Mouse (Mus musculus) erythroblast, adult 5-6 weeks (primary cell): Measurements from ENCODE around the gene Gas2l1. TPM values are rescaled to one million over a fixed set of nuclear protein-coding genes. Genes with fewer than 3 reads are reported as not detected.

Source experiments
- ATAC-seq: replicated peaks from 2 replicates; pipeline ENCODE4 v1.8.0; 2016; ENCODE audit warnings: moderate number of reproducible peaks, mild to moderate bottlenecking, moderate TSS enrichment, inconsistent platforms; ENCODE audit not compliant: poor library complexity, low FRiP score, severe bottlenecking
- total RNA-seq, 2 experiments: library from RNA; stranded (forward) in 1 of 2; stranded (reverse) in 1 of 2; fragments of 150-400 nt in 1 of 2; fragments of 200-764, 138-1000 nt in 1 of 2; gene quantifications; 2 replicates each; pipeline versions ENCODE4 v1.2.3 to v1.2.4; 2015 to 2017; ENCODE audit warnings: low replicate concordance in 2 of 2

Gas2l1 gene
- total RNA-seq, 2 experiments from 2014 or later: 0.34 to 0.58 TPM

GRCm38 (mm10) chr11:5008867-5009266, 56.3 kb downstream of the Gas2l1 start:
- ATAC-seq: no peak

GRCm38 (mm10) chr11:5007186-5007585, 57.9 kb downstream of the Gas2l1 start:
- no peak for ATAC-seq

GRCm38 (mm10) chr11:5005528-5005927, 59.6 kb downstream of the Gas2l1 start:
- no peak for ATAC-seq

Other genes with a start within 250 kb of the Gas2l1 start
- gene Nf2, start 215.8 kb downstream of the Gas2l1 start, total RNA-seq (2015; ENCODE audit: low replicate concordance): 2.1 and 6.7 TPM in 2 replicates
- 16.4 and 20.6 TPM in 2 replicates for gene Nf2, start 215.8 kb downstream of the Gas2l1 start, total RNA-seq (2017; ENCODE audit: low replicate concordance)
- gene Nipsnap1, start 191.4 kb downstream of the Gas2l1 start, total RNA-seq (2015; ENCODE audit: low replicate concordance): 0.42 and 4.0 TPM in 2 replicates
- 1.0 and 2.4 TPM in 2 replicates for gene Nipsnap1, start 191.4 kb downstream of the Gas2l1 start, total RNA-seq (2017; ENCODE audit: low replicate concordance)
- gene Thoc5, start 170.0 kb downstream of the Gas2l1 start, total RNA-seq (2015; ENCODE audit: low replicate concordance): 2.5 and 2.7 TPM in 2 replicates
- 11.3 and 17.1 TPM in 2 replicates for gene Thoc5, start 170.0 kb downstream of the Gas2l1 start, total RNA-seq (2017; ENCODE audit: low replicate concordance)
- 0.77 and 3.1 TPM in 2 replicates for gene Nefh, start 117.3 kb downstream of the Gas2l1 start, total RNA-seq (2015; ENCODE audit: low replicate concordance)
- 0.70 and 1.8 TPM in 2 replicates for gene Nefh, start 117.3 kb downstream of the Gas2l1 start, total RNA-seq (2017; ENCODE audit: low replicate concordance)
- gene Ap1b1, start 78.5 kb downstream of the Gas2l1 start, total RNA-seq (2015; ENCODE audit: low replicate concordance): 20.4 and 23.0 TPM in 2 replicates
- gene Ap1b1, start 78.5 kb downstream of the Gas2l1 start, total RNA-seq (2017; ENCODE audit: low replicate concordance): 53.6 and 106 TPM in 2 replicates
- gene Rasl10a, start 7.2 kb downstream of the Gas2l1 start, total RNA-seq (2015; ENCODE audit: low replicate concordance): not detected in 2 replicates
- not detected in 2 replicates for gene Rasl10a, start 7.2 kb downstream of the Gas2l1 start, total RNA-seq (2017; ENCODE audit: low replicate concordance)
- gene Rhbdd3, start 33.6 kb upstream of the Gas2l1 start, total RNA-seq (2015; ENCODE audit: low replicate concordance): 5.6 and 9.2 TPM in 2 replicates
- gene Rhbdd3, start 33.6 kb upstream of the Gas2l1 start, total RNA-seq (2017; ENCODE audit: low replicate concordance): 4.5 and 10.9 TPM in 2 replicates
- gene Ewsr1, start 33.9 kb upstream of the Gas2l1 start, total RNA-seq (2015; ENCODE audit: low replicate concordance): 139 and 186 TPM in 2 replicates
- gene Ewsr1, start 33.9 kb upstream of the Gas2l1 start, total RNA-seq (2017; ENCODE audit: low replicate concordance): 453 and 581 TPM in 2 replicates
- 1.0 TPM in 1 of 2 replicates, not detected in the other for gene Emid1, start 86.9 kb upstream of the Gas2l1 start, total RNA-seq (2015; ENCODE audit: low replicate concordance)
- 0.26 and 0.42 TPM in 2 replicates for gene Emid1, start 86.9 kb upstream of the Gas2l1 start, total RNA-seq (2017; ENCODE audit: low replicate concordance)
- 0.38 TPM in 1 of 2 replicates, not detected in the other for gene Kremen1, start 196.2 kb upstream of the Gas2l1 start, total RNA-seq (2015; ENCODE audit: low replicate concordance)
- gene Kremen1, start 196.2 kb upstream of the Gas2l1 start, total RNA-seq (2017; ENCODE audit: low replicate concordance): 0.70 and 1.1 TPM in 2 replicates